Mouse (Mus musculus) kidney, postnatal 0 days (tissue): ENCODE results near the gene Rcn2. TPM values are rescaled to one million over a fixed set of nuclear protein-coding genes. Genes with fewer than 3 reads are reported as not detected.
A peak's percentile ranks its signal among the peaks of the same experiment; 100 is the strongest.

ENCODE experiments used
- ATAC-seq: fragments of 200-750 bp; cut with Nextera tagmentation; replicated peaks from 2 replicates; pipeline ENCODE4 v1.8.0; 2017; ENCODE audit warnings: low read depth, moderate number of reproducible peaks, moderate TSS enrichment, moderate library complexity; ENCODE audit not compliant: low FRiP score
- DNase-seq: peaks from one replicate; pipeline ENCODE4 v3.0.0-alpha.2; 2016; ENCODE audit warnings: low spot score
- H3K27ac ChIP-seq: fragments of 300-500 bp; sonication (generic); 2 replicates; pipeline ENCODE4 v1.5.1; 2014; ENCODE audit warnings: mild to moderate bottlenecking
- H3K27me3 ChIP-seq: fragments of 300-500 bp; sonication (generic); 2 replicates; pipeline ENCODE4 v1.6.1; 2014; ENCODE audit warnings: low read length, mixed read lengths; ENCODE audit not compliant: insufficient read depth
- H3K36me3 ChIP-seq: fragments of 300-500 bp; sonication (generic); 2 replicates; pipeline ENCODE4 v1.6.1; 2014; ENCODE audit warnings: low read length, mixed read lengths; ENCODE audit not compliant: insufficient read depth
- H3K4me1 ChIP-seq: fragments of 300-500 bp; sonication (generic); replicated peaks from 2 replicates; pipeline ENCODE4 v1.6.1; 2014; ENCODE audit warnings: antibody characterized with exemption, low read length, mixed read lengths; ENCODE audit not compliant: insufficient read depth
- H3K4me2 ChIP-seq: fragments of 300-500 bp; sonication (generic); 2 replicates; pipeline ENCODE4 v1.6.1; 2014; ENCODE audit warnings: mild to moderate bottlenecking, low read length, moderate library complexity, mixed read lengths
- H3K4me3 ChIP-seq: fragments of 300-500 bp; sonication (generic); replicated peaks from 2 replicates; pipeline ENCODE4 v1.5.1; 2014; ENCODE audit warnings: low read depth, low read length
- H3K9ac ChIP-seq: fragments of 300-500 bp; sonication (generic); 2 replicates; pipeline ENCODE4 v1.6.1; 2014; ENCODE audit warnings: low read depth, low read length
- H3K9me3 ChIP-seq: fragments of 300-500 bp; sonication (generic); replicated peaks from 2 replicates; pipeline ENCODE4 v1.6.1; 2016; ENCODE audit warnings: low read length, inconsistent platforms, mixed read lengths
- CTCF ChIP-seq: IDR thresholded peaks from 2 replicates; pipeline ENCODE4 v1.5.1; 2016; ENCODE audit warnings: antibody characterized with exemption, low read depth, mild to moderate bottlenecking, moderate library complexity
- WGBS: fragments of 180-500 bp; shearing (Covaris S2); extraction: QIAGEN DNeasy Blood & Tissue Kit; methylation state at CpG from one replicate; pipeline ENCODE4 v1.1.7; 2014; 5-methylcytosine and 5-hydroxymethylcytosine counted together
- polyA plus RNA-seq: library from polyadenylated mRNA; unstranded; fragments of >200 nt; fragmentation: Nextera tagmentation; extraction: Ambion mirVana; gene quantifications from 2 replicates; pipeline ENCODE4 v1.2.1, GENCODE M21; 2015

Gene Rcn2
- polyA plus RNA-seq, 1 experiment from 2014 or later: 230 TPM

DNA sequence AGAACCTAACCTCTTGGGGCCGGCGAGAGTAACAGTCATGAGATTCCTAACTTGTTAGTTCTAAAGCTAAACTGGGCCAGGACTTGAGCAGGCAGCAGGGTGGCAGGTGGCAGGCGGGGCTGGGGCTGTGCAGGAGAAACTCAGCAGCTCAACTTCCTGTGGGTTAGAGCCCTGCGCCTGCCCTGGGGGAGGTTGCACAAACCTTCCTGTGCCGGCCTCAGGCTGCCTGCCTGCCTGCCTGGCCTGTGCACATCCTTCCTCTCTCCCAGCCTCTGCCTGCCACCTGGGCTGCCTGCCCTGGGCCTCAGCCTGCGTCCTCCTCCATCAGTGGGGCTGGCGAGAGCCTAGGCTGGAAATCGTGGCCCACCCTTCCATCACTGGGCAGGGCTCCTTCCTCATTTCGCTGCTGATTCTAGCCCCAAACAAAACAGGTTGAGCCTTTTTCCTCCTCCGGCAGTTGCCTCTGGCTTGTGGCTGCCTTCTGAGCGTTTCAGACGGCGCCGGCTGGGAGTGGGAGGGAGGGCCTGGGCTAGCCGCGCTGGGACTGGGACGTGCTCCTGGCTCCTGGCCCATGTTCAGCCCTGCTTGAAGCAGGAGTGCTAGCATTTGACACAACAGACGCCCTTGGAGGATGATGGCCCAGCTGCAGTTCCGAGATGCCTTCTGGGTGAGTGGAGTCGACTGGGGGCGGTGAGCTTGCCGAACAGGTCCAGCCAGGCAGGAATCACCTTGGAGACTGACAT, 48.3 kb downstream of the Rcn2 start, which contains the start of gene Pstpip1:
Gene Pstpip1 (plus strand): TSS at position 185 of the 743 bp plus-strand sequence.
- Histone ChIP-seq H3K9ac (peak within 1 kb of the TSS; percentile 23; the same call in 1 of the 2 replicates), H3K36me3 (no peaks in the 10 kb centered on the region), H3K27ac (no peak within 1 kb of the TSS), H3K4me3 (no peak within 1 kb of the TSS), H3K9me3 (no peaks in the 10 kb centered on the region), H3K4me1 (no peaks in the 10 kb centered on the region), H3K4me2 (peak within 1 kb of the TSS; percentile 37; the same call in 1 of the 2 replicates), H3K27me3 (no peaks in the 10 kb centered on the region)
- peak; percentile 75 for DNase-seq
- TF ChIP-seq CTCF: no peak
- ATAC-seq: peak; percentile 73; the same call in 1 of the 2 replicates
- 17% methylated on average over 22 of the region's 22 CpGs for WGBS

GRCm38 (mm10) chr9:56090546-56091225, 49.0 kb downstream of the Rcn2 start:
- no peak overlapping the region for H3K4me3 ChIP-seq
- H3K27ac ChIP-seq: no peak overlapping the region
- 70% methylated on average over 5 of the region's 5 CpGs for WGBS
- no peak for TF ChIP-seq CTCF
- no peaks in the 10 kb centered on the region for H3K9me3 ChIP-seq
- H3K9ac ChIP-seq: no peak overlapping the region
- H3K4me2 ChIP-seq: no peak overlapping the region
- no peaks in the 10 kb centered on the region for H3K27me3 ChIP-seq
- no peak for DNase-seq
- H3K36me3 ChIP-seq: no peaks in the 10 kb centered on the region
- H3K4me1 ChIP-seq: no peaks in the 10 kb centered on the region
- 0 out of 2 replicates have a peak, but pooled peaks have one; percentile 33 for ATAC-seq

- Histone ChIP-seq H3K4me3 (no peak overlapping the region), H3K4me2 (no peak overlapping the region), H3K9ac (no peak overlapping the region), H3K9me3 (no peaks in the 10 kb centered on the region), H3K4me1 (no peaks in the 10 kb centered on the region), H3K27me3 (no peaks in the 10 kb centered on the region), H3K27ac (no peak overlapping the region), H3K36me3 (no peaks in the 10 kb centered on the region)
- peak; percentile 44; the same call in 1 of the 2 replicates for TF ChIP-seq CTCF
- ATAC-seq: no peak
- no peak for DNase-seq
- 57% methylated on average over 2 of the region's 2 CpGs for WGBS
These were observed 50.5 kb downstream of the Rcn2 start for GRCm38 (mm10) chr9:56092102-56092501.

GRCm38 (mm10) chr9:56097584-56098298, 56.1 kb downstream of the Rcn2 start:
- no peaks in the 10 kb centered on the region for H3K4me1 ChIP-seq
- no peaks in the 10 kb centered on the region for H3K36me3 ChIP-seq
- no peak overlapping the region for H3K4me3 ChIP-seq
- ATAC-seq: no peak
- H3K9me3 ChIP-seq: no peaks in the 10 kb centered on the region
- H3K27ac ChIP-seq: no peak overlapping the region
- no peaks in the 10 kb centered on the region for H3K27me3 ChIP-seq
- H3K9ac ChIP-seq: no peak overlapping the region
- H3K4me2 ChIP-seq: no peak overlapping the region
- WGBS: 93% methylated on average over 4 of the region's 4 CpGs
- DNase-seq: no peak
- no peak for TF ChIP-seq CTCF

DNA sequence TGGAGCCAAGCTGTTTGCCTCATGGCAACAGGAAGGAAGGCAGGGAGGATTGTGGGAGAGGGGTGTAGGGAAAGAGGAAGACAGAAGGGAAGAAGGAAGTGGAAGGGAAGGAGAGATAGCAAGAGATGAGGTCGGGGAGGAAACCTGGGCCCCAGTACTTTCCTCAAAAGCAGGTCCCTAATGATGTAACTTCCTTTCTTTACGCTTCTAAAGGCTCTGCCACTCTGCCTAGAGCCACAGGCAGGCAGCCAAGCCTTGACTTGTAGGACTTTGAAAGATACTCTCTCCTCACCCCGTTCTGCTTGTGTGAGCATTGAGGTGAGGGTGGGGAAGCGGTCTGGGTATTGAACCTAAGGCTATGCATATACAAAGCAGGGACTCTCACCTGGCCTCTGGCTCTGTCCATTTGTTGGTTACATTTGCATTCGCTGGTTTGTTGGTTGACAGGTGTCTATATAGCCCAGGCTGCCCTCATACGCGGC, 58.4 kb downstream of the Rcn2 start:
- Histone ChIP-seq H3K4me1 (peaks cover 2% of the 10 kb centered on the region; the same call in 1 of the 2 replicates), H3K27me3 (no peaks in the 10 kb centered on the region), H3K9ac (no peak overlapping the region), H3K4me3 (no peak overlapping the region), H3K27ac (no peak overlapping the region), H3K36me3 (no peaks in the 10 kb centered on the region), H3K4me2 (no peak overlapping the region), H3K9me3 (no peaks in the 10 kb centered on the region)
- ATAC-seq (no peak), DNase-seq (no peak)
- TF ChIP-seq CTCF: no peak
- WGBS: 82% methylated on average over 7 of the region's 7 CpGs

GRCm38 (mm10) chr9:56101022-56101421, 59.4 kb downstream of the Rcn2 start:
- Histone ChIP-seq H3K4me3 (no peak overlapping the region), H3K4me2 (no peak overlapping the region), H3K27ac (no peak overlapping the region), H3K36me3 (no peaks in the 10 kb centered on the region), H3K4me1 (peaks cover 5% of the 10 kb centered on the region; the same call in 1 of the 2 replicates), H3K9ac (no peak overlapping the region), H3K9me3 (no peaks in the 10 kb centered on the region), H3K27me3 (no peaks in the 10 kb centered on the region)
- ATAC-seq (no peak), DNase-seq (no peak)
- 14% methylated on average over 4 of the region's 4 CpGs for WGBS
- no peak for TF ChIP-seq CTCF
